ENCODE assay signal across 1 mouse cellular context in genomic region chr16:44964526-44965374, GRCm38 (mm10).
A peak's percentile ranks its signal among the peaks of the same experiment; 100 is the strongest.
TF ChIP-seq lines count a peak whose summit lies in the region.

No protein-coding gene starts in this region.

TF ChIP-seq in CH12.LX, 34 proteins besides CTCF, POLR2A, EP300 and RAD21 (continued from another document):
- TF ChIP-seq ZC3H11A (IDR thresholded peaks at IDR 0.05; ENCODE audit: low read depth, low read length) (no peak), MYC (IDR thresholded peaks at IDR 0.05; ENCODE audit: low read depth, low read length) (no peak), USF1 (IDR thresholded peaks at IDR 0.05; ENCODE audit: low read depth, low read length) (no peak), E2F4 (IDR thresholded peaks at IDR 0.05; ENCODE audit: insufficient replicate concordance, low read depth, low read length) (no peak), ZKSCAN1 (IDR thresholded peaks at IDR 0.05; ENCODE audit: borderline replicate concordance, low read depth, low read length) (no peak), MXI1 (IDR thresholded peaks at IDR 0.05; ENCODE audit: low read depth, low read length) (no peak), SIN3A (IDR thresholded peaks at IDR 0.05; ENCODE audit: low read length) (peak; percentile 48), JUN (IDR thresholded peaks at IDR 0.05; ENCODE audit: insufficient read depth, low read depth, low read length) (no peak), TBP (conservative IDR thresholded peaks at IDR 0.05; ENCODE audit: low read depth, low read length) (peak; percentile 41; the same call in 1 of the 2 replicates), ZNF384 (IDR thresholded peaks at IDR 0.05; ENCODE audit: low read depth, low read length) (no peak), BHLHE40 (IDR thresholded peaks at IDR 0.05; ENCODE audit: low read depth, low read length) (0 out of 2 replicates have a peak, but pooled peaks have one; percentile 7), JUND (conservative IDR thresholded peaks at IDR 0.05; ENCODE audit: low read depth, low read length) (no peak; the same call in 1 of the 2 replicates), MEF2A (IDR thresholded peaks at IDR 0.05; ENCODE audit: borderline replicate concordance, low read depth, low read length) (no peak), MAZ (IDR thresholded peaks at IDR 0.05; ENCODE audit: low read depth, low read length) (0 out of 2 replicates have a peak, but pooled peaks have one; percentile 58), HCFC1 (IDR thresholded peaks at IDR 0.05; ENCODE audit: low read depth, low read length) (peak; percentile 63; the same call in 1 of the 2 replicates), UBTF (IDR thresholded peaks at IDR 0.05; ENCODE audit: low read depth, low read length) (no peak), NRF1 (IDR thresholded peaks at IDR 0.05; ENCODE audit: low read depth, low read length) (no peak), USF2 (conservative IDR thresholded peaks at IDR 0.05; ENCODE audit: low read depth, low read length) (no peak), RCOR1 (conservative IDR thresholded peaks at IDR 0.05; ENCODE audit: low read depth, low read length) (0 out of 2 replicates have a peak, but pooled peaks have one; percentile 40), IRF4 (IDR thresholded peaks at IDR 0.05; ENCODE audit: low read depth, low read length) (peak; percentile 67), CHD1 (IDR thresholded peaks at IDR 0.05; ENCODE audit: low read depth, low read length) (peak; percentile 96)
